Mouse (Mus musculus): ENCODE measurements around the gene Got1. TPM values are rescaled to one million over a fixed set of nuclear protein-coding genes. Genes with fewer than 3 reads are reported as not detected.

Got1 gene
- polyA plus RNA-seq, 1 experiment from 2014 or later, result 14.2 TPM

GRCm38 (mm10) chr19:43472331-43472730 lies 52.1 kb downstream of the Got1 start:
- no peaks in the 10 kb centered on the region for H3K4me1 ChIP-seq (ENCODE audit: insufficient read depth, low read depth, low read length)
- 84% methylated on average over 8 of the region's 8 CpGs for WGBS
- H3K9ac ChIP-seq (replicated peaks; ENCODE audit: low read depth), result no peak overlapping the region
- no peak overlapping the region for H3K27ac ChIP-seq (ENCODE audit: low read length)
- H3K36me3 ChIP-seq (ENCODE audit: insufficient read depth, low read length), result no peaks in the 10 kb centered on the region
- no peak overlapping the region for H3K4me2 ChIP-seq (replicated peaks; ENCODE audit: low read depth, low read length)
- TF ChIP-seq EP300 (IDR thresholded peaks at IDR 0.05) (no peak), CTCF (IDR thresholded peaks at IDR 0.05) (no peak)
- no peak overlapping the region for H3K4me3 ChIP-seq (ENCODE audit: low read depth, low read length)
- no peak for DNase-seq (ENCODE audit: low spot score)
- H3K9me3 ChIP-seq (ENCODE audit: low read length), result no peaks in the 10 kb centered on the region
- no peak for ATAC-seq
- no peaks in the 10 kb centered on the region for H3K27me3 ChIP-seq (replicated peaks; ENCODE audit: insufficient read depth, low read length)

GRCm38 (mm10) chr19:43469333-43469732 lies 55.1 kb downstream of the Got1 start:
- no peaks in the 10 kb centered on the region for H3K36me3 ChIP-seq (ENCODE audit: insufficient read depth, low read length)
- no peaks in the 10 kb centered on the region for H3K9me3 ChIP-seq (ENCODE audit: low read length)
- no peaks in the 10 kb centered on the region for H3K4me1 ChIP-seq (ENCODE audit: insufficient read depth, low read depth, low read length)
- no peak overlapping the region for H3K4me3 ChIP-seq (ENCODE audit: low read depth, low read length)
- H3K4me2 ChIP-seq (replicated peaks; ENCODE audit: low read depth, low read length), result no peak overlapping the region
- ATAC-seq (no peak), DNase-seq (ENCODE audit: low spot score) (no peak)
- TF ChIP-seq EP300 (IDR thresholded peaks at IDR 0.05) (no peak), CTCF (IDR thresholded peaks at IDR 0.05) (no peak)
- H3K9ac ChIP-seq (replicated peaks; ENCODE audit: low read depth), result no peak overlapping the region
- no peaks in the 10 kb centered on the region for H3K27me3 ChIP-seq (replicated peaks; ENCODE audit: insufficient read depth, low read length)
- no peak overlapping the region for H3K27ac ChIP-seq (ENCODE audit: low read length)
- 63% methylated on average over 7 of the region's 7 CpGs for WGBS

- TF ChIP-seq CTCF (IDR thresholded peaks at IDR 0.05), result no peak
- no peak for TF ChIP-seq EP300 (IDR thresholded peaks at IDR 0.05)
- Histone ChIP-seq H3K4me1 (ENCODE audit: insufficient read depth, low read depth, low read length) (no peaks in the 10 kb centered on the region), H3K9me3 (ENCODE audit: low read length) (no peaks in the 10 kb centered on the region), H3K4me3 (ENCODE audit: low read depth, low read length) (no peak overlapping the region), H3K9ac (replicated peaks; ENCODE audit: low read depth) (no peak overlapping the region), H3K4me2 (replicated peaks; ENCODE audit: low read depth, low read length) (no peak overlapping the region), H3K27me3 (replicated peaks; ENCODE audit: insufficient read depth, low read length) (no peaks in the 10 kb centered on the region), H3K27ac (ENCODE audit: low read length) (no peak overlapping the region), H3K36me3 (ENCODE audit: insufficient read depth, low read length) (no peaks in the 10 kb centered on the region)
- WGBS, result 70% methylated on average over 12 of the region's 12 CpGs
- DNase-seq (ENCODE audit: low spot score) (no peak), ATAC-seq (no peak)
Observed at GRCm38 (mm10) chr19:43467927-43468685, 56.3 kb downstream of the Got1 start.

GRCm38 (mm10) chr19:43465601-43466255 lies 58.7 kb downstream of the Got1 start:
- H3K27ac ChIP-seq (ENCODE audit: low read length), result no peak overlapping the region
- WGBS, result 86% methylated on average over 14 of the region's 14 CpGs
- no peak for TF ChIP-seq CTCF (IDR thresholded peaks at IDR 0.05)
- no peak for TF ChIP-seq EP300 (IDR thresholded peaks at IDR 0.05)
- no peaks in the 10 kb centered on the region for H3K9me3 ChIP-seq (ENCODE audit: low read length)
- H3K4me3 ChIP-seq (ENCODE audit: low read depth, low read length), result no peak overlapping the region
- no peaks in the 10 kb centered on the region for H3K36me3 ChIP-seq (ENCODE audit: insufficient read depth, low read length)
- H3K4me1 ChIP-seq (ENCODE audit: insufficient read depth, low read depth, low read length), result no peaks in the 10 kb centered on the region
- ATAC-seq (no peak), DNase-seq (ENCODE audit: low spot score) (no peak)
- H3K4me2 ChIP-seq (replicated peaks; ENCODE audit: low read depth, low read length), result no peak overlapping the region
- no peaks in the 10 kb centered on the region for H3K27me3 ChIP-seq (replicated peaks; ENCODE audit: insufficient read depth, low read length)
- H3K9ac ChIP-seq (replicated peaks; ENCODE audit: low read depth), result no peak overlapping the region

GRCm38 (mm10) chr19:43465076-43465475 lies 59.3 kb downstream of the Got1 start:
- DNase-seq (ENCODE audit: low spot score) (no peak), ATAC-seq (no peak)
- Histone ChIP-seq H3K27me3 (replicated peaks; ENCODE audit: insufficient read depth, low read length) (no peaks in the 10 kb centered on the region), H3K9ac (replicated peaks; ENCODE audit: low read depth) (no peak overlapping the region), H3K4me1 (ENCODE audit: insufficient read depth, low read depth, low read length) (no peaks in the 10 kb centered on the region), H3K4me3 (ENCODE audit: low read depth, low read length) (no peak overlapping the region), H3K36me3 (ENCODE audit: insufficient read depth, low read length) (no peaks in the 10 kb centered on the region), H3K9me3 (ENCODE audit: low read length) (no peaks in the 10 kb centered on the region), H3K27ac (ENCODE audit: low read length) (no peak overlapping the region), H3K4me2 (replicated peaks; ENCODE audit: low read depth, low read length) (no peak overlapping the region)
- TF ChIP-seq EP300 (IDR thresholded peaks at IDR 0.05) (no peak), CTCF (IDR thresholded peaks at IDR 0.05) (no peak)
- WGBS, result 86% methylated on average over 11 of the region's 11 CpGs

GRCm38 (mm10) chr19:43464294-43464687 lies 60.1 kb downstream of the Got1 start:
- no peaks in the 10 kb centered on the region for H3K4me1 ChIP-seq (ENCODE audit: insufficient read depth, low read depth, low read length)
- DNase-seq (ENCODE audit: low spot score) (no peak), ATAC-seq (no peak)
- no peak overlapping the region for H3K27ac ChIP-seq (ENCODE audit: low read length)
- no peak for TF ChIP-seq EP300 (IDR thresholded peaks at IDR 0.05)
- TF ChIP-seq CTCF (IDR thresholded peaks at IDR 0.05), result no peak
- 63% methylated on average over 3 of the region's 3 CpGs for WGBS
- no peak overlapping the region for H3K4me3 ChIP-seq (ENCODE audit: low read depth, low read length)
- H3K4me2 ChIP-seq (replicated peaks; ENCODE audit: low read depth, low read length), result no peak overlapping the region
- no peaks in the 10 kb centered on the region for H3K36me3 ChIP-seq (ENCODE audit: insufficient read depth, low read length)
- no peaks in the 10 kb centered on the region for H3K27me3 ChIP-seq (replicated peaks; ENCODE audit: insufficient read depth, low read length)
- H3K9me3 ChIP-seq (ENCODE audit: low read length), result no peaks in the 10 kb centered on the region
- no peak overlapping the region for H3K9ac ChIP-seq (replicated peaks; ENCODE audit: low read depth)

All from lung, postnatal 0 days (tissue).